Mouse (Mus musculus): Measurements from ENCODE around the gene Cope.

DNA sequence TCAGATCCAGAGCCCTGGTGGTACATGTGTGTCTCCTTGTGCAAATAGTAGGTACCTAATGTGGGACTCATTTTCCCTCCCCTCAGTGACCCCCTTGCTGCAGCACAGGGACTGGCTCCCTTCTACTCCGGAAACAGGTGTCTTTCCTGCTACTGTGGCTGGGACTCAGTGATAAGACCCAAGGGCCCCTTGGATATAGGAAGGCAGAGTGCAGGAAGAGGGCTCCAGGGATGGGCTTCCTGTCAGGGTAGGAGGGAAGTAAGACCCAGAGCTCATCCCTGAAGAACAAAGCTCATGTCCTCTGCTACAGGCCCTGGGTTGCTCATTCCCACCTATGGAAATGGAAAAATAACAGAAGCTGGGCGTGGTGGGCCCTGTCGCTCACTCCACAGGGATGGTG, 25.8 kb upstream of the Cope start:
- TF ChIP-seq GATA1 (IDR thresholded peaks at IDR 0.05; ENCODE audit: low read length) (no peak), TAL1 (IDR thresholded peaks at IDR 0.05; ENCODE audit: low read length) (no peak)
